Mouse (Mus musculus) thymus, postnatal 14 days (tissue): Measurements from ENCODE around the gene Raet1e.
"Not testable (repeated sequence)": the region's sequence is repeated elsewhere in the genome, so short reads cannot be mapped to it uniquely, and the experiment has no call there.

Experiments used
- DNase-seq: peaks from one replicate; pipeline ENCODE4 v3.0.0; 2021

Gene Raet1e

DNA sequence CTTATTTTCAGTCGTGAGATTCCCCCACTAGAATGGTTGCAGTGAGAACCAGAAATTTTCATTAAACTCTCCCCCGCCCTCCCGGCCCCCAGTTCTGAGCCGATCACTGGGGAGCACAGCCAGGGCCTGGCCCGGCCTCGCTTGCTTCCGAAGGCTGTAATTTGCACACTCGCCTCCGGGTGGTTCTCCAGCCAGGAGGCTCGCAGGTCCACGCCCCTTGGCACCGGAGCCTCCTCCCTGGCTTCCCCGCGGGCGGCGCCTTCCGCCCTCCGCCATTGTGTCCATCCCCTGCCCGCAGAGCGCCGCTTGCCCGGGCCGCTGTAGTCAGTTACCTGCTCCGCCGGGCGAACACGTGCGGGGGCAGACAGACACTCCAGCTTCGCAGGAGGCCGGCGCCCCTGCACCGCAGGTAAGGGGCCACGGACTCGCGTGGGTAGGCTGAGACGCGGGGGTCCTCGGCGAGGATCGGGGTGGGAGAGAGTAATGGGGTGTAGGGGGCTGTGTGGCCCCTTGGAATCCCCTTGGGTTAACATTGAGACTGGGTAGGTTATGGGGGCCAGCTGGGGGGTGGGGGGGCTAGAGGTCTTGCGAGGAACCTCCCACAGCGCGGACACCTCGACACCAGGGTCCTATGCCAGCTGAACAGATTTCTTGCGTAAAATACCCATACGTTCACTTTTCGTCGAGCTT lies at the start of gene Raet1e, which contains the start of gene H60b:
Gene Raet1e, plus strand, starts transcription at position 260 of the 690 bp plus-strand sequence.
Gene H60b, plus strand, starts transcription at position 277 of the 690 bp plus-strand sequence.
- DNase-seq: not testable (repeated sequence)

DNA sequence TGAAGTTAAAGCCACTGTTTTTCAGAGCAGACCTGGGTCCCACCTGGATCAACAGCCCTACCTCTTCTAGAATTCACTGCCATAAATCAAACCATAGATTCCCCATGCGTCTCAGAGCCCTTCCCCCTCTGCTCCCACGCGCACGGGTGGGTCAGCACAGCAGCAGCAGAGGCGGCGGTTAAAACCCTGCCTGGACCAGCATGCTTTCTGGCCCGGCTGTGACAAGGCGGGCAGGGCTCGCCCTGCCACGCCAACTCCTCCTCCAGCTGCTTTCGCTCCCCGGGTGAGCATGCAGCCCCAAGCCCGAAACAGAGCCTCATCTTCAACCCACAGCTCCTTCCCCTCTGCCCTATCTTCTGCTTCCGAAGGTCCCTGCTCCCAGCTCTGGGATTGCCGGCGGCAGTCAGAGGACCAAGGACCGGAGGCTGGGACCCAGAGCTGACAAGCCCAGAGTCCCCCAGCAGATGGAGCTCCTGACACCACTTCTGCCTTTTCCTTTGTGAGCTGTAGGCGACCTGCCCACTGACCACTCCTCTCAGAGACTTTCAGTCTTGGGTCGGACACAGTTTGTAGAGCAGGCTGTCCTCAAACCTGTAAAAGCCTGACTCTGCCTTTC lies 17.6 kb upstream of the Raet1e start:
- peak; percentile 45 for DNase-seq

DNA sequence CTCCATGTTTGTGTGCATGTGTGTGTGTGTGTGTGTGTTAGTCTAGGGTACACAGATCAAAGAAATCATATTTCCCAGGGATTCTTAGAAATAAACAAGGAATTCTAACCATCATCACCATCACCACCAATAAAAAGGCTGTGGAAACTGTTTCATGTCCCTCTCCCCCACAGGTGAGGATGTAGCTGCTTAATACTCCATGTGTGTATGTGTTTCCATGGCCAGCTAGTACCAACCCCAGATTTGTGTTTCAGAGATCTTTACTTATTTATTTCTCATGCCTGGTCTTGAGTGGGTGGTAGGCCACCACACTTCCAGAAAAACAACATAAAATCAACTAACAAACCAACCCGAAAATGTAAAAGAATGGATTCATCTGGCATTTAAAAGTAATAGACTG lies 16.2 kb upstream of the Raet1e start:
- DNase-seq: peak; percentile 37

DNA sequence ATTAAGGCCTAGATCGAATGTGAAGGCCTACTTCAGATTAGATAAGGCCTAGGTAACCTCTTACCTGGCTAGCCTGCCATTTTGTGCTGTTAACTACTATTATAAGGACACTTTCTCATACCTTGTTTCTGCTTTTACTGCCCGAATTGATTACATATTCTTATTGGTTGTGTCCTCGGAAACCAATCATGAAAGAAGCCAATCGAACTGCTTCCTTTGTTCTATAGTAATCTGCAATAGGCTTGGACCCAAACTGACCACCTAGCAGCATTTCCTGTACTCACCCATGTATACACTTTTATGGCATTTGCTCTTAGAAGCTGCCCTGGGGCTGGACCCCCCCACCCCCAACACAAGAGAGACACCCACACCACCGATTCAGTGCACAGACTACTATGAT lies 15.4 kb upstream of the Raet1e start:
- DNase-seq: no peak

DNA sequence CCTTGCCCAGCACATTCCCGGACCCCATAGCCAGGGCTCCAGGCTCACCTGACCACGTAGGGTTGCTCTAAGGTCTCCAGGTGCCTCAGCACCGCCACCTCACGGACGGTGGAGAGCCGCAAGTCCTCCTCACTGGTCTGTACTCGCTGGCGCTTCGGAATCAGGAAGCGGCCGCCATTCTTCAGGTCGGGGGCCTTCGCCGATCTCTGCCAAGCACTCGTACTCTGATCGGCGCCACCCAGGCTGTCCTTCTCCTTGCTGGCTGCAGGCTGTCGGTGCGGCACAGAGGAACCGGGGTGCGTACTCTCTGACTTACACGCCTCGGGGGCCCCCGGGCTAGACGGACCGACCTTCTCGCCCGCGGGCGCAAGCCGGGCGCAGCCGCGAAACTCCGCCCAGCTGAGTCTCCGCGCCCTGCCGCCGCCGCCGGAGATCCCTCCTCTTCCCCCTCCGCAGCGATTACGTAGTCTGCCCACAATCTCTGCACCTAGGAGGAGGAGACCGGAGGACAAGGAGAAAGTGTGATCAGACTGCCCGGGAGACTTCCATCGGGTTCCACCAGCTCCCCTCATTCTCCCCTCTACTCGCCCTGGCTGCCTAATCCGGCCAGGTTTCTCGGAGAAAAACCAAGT lies 9.8 kb upstream of the Raet1e start:
- peak; percentile 76 for DNase-seq

DNA sequence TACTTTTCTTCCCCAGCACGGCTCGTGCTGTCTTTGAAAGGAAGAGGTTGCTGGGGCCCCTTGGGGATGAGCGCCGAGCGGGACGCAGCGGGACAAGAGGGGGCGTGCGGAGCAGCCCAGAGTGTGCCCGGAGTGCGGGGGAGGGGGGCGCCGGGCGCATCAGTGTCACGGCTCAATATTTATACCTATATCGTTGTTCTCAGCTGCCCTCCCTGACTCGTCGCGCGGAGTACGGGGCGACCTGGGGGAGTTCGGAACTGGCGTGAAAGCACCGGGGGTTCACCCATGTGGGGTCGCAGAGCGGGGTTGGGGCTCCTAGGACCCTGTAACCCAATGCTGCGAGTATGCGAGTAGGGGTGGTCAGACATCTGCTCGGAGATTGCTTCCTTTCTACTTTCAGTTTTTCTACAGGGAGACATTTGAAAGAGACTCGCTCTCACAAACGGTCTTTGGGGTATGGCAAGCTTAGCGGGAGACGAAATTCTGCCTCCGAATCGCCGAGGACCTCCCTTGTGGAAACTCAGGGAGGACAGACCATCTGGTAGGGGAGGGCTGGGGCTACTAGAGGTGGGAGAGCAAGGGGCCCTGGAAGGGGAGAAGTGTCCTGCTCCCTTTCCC lies 9.2 kb upstream of the Raet1e start, which contains the start of gene E030030I06Rik:
Gene E030030I06Rik, minus strand, starts transcription at position 198 of the 618 bp plus-strand sequence.
- no peak for DNase-seq

DNA sequence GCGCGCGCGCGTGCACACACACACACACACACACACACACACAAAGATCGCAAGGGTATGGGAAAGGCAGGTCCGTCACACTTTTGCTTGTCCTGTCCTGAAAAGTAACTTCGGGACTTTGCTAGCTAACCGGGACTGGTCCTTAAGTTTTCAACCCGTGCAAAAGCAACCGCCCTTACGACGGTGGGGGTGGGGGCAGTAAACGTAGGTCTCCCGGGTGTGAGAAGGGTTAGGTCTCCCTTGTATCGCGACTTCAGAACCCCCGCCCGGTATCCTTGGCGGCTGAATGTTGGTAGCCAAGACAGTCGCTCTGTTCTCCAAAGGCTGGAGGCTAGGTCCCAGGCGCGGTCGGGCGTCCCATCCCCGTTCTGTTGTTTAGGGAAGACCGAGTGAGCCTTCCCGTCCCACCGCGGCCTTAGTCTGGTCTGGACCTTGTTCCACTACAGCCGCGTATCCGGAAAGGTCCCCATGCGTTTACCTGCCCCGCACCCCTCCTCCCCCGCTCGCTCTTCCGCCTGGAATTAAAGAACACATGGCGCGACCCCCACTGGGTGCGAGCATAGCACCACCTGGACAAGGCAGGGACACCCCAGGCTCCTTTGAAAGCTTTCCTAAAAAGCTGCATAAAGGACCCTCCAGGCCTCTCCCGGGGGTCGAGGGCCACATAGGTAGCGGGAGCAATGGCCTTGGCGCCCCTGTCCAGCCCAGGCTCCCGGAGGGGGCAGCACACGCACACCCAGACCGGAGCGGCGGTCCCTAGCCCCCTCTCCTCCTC lies 8.5 kb upstream of the Raet1e start:
- DNase-seq: peak; percentile 24

DNA sequence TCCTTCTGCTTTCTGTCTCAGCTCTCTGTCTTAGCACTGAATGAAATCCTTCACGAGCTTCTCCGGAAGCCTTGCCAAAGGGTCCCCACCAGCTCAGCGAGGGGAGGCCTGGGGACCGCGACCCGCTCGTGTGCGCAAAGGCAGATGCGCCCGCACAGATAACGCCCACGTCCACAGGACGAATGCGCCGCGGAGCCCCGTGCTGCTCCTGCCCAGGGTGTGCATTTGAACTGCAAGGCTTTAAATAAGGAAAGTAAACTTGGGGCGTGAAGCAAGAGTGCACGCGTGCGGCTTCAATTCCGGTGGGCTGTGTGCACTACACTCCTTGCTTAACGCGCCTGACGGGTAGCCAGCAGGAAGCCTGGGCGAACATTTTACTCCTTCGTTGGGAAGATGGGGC lies 7.8 kb upstream of the Raet1e start:
- peak; percentile 33 for DNase-seq

DNA sequence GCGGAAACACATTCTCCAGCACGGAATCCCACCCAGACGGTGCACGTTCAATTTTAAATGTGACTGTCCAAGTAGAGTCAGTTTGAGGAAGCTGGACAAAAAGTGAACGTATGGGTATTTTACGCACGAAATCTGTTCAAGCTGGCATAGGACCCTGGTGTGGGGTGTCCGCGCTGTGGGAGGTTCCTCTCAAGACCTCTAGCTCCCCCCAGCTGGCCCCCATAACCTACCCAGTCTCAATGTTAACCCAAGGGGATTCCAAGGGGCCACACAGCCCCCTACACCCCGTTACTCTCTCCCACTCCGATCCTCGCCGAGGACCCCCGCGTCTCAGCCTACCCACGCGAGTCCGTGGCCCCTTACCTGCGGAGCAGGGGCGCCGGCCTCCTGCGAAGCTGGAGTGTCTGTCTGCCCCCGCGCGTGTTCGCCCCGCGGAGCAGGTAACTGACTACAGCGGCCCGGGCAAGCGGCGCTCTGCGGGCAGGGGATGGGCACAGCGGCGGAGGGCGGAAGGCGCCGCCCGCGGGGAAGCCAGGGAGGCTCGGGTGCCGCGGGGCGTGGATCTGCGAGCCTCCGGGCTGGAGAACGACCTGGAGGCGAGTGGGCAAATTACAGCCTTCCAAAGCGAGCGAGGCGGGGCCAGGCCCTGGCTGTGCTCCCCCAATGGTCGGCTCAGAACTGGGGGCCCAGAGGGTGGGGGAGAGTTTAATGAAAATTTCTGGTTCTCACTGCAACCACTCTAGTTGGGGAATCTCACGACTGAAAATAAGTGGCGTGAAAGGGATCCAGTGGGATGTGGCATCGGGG lies 7.1 kb upstream of the Raet1e start:
- DNase-seq: peak; percentile 16

DNA sequence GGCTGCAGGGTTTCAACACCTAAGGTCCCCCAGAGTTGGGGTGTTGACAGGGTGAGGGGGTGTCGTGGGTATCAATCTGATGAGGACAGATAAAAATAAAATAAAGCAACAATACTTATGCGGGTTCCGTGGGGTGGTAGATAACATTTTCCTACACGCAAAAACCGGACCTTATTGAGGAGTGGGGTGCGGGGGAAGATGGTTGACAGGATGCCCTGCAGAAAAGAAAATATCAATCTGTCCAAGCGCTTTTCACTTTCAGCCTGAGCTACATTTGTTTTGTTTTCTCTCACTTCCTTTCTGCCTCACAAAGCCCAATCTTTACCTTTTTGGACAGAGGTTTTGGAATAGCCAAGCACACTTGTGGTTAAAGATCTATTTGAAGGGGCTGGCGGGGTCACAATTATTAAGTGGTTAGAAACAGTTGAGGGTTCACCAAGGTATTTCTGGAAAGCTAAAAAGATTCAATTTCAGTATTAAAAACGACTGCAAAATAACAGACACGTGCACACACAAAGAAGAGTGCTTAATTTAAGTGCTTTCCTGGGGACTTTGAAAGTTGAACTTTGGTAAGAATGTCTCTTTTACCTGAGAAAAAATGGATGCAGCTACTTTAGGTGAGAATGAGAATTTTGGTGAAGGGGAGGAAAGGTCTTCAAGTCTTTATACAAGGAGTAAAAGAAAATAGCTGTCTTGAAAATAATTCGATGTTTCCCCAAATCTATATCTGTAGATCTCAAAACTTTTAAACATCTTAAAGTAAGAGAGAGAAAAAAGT lies 6.3 kb upstream of the Raet1e start:
- DNase-seq: not testable (repeated sequence)

DNA sequence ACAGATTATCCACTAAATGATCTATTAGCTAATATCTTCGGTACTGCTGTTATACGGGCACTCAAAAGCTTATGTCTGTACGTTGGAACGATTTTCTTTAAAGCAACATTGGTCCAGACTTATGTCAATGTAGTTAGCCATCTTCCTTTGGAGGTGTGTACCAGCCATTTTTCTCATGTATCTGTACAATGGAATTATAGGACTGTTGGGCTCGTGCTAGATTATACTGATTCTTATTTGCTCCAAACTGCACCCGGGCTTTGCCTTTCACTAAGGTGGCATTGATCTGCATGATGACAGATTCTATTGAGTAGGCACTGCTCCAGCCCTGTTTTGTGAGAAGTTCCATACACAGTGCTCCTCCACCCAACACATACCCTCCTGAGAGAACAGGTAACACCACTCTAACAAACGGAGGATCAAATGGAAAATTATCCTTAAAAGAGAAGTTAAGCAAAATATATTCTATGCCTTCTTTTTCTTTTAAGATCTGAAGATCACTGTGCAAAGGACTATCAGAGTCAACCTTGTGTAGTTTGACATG lies 5.2 kb upstream of the Raet1e start:
- DNase-seq: not testable (repeated sequence)

DNA sequence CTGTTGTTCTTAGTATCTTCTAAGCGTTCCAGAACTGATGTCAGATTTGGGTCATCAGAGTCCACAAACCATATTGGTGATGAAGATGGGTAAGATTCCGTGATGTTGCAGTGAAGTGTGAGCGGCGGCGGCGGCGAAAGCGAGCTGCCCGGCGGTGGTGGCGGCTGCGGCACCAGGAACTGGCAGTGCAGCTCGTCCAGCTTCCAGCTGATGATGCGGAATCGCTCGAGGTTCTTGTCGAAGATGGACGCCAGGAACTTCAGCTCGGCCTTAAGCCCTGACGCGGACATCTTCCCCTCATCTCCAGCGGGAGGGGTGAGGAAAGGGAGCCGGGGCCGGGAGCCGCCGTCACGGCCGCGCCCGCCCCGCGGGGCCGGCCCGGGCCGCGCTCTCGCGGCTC lies 4.2 kb upstream of the Raet1e start:
- DNase-seq: not testable (repeated sequence)

DNA sequence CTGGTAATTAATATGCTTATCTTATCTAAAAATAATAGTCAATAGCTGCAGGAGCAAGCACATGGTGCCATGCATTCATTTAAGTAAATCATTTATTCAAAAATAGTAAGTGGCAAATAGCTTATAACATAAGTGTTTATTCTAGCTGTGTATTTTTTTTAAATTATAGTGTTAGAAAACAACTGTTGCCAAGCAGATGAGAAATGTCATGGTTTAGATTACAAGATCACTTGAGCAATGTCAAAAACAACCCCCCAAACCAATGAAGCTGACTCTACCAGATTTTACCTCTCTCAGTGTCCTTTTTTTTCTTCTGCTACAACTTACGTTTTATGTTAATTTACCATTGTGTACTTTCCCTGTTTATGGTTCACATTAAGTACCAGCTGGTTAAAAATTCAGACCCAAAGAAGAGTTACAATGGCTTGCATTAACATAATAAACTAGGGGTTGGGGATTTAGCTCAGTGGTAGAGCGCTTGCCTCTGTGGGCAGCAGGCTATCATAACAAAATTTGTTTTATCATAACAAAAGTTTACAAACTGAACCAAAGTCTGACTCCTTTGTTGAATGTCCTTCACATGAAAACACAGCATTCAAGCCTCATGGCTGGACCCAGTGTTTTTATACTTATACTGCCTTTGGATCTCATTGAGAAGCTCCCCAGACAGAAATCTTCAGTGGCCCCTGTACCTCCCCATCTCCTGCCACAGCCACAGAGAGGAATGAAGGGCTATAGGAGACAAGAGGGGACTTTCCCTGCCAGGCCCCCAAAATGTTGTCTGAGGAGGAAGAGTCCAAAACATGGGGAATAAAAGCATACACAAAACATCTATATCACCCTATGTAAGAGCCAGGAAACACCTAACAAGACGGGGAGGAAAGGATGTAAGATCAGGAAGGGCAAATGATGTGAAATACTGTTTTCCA lies 3.2 kb upstream of the Raet1e start:
- no peak for DNase-seq

DNA sequence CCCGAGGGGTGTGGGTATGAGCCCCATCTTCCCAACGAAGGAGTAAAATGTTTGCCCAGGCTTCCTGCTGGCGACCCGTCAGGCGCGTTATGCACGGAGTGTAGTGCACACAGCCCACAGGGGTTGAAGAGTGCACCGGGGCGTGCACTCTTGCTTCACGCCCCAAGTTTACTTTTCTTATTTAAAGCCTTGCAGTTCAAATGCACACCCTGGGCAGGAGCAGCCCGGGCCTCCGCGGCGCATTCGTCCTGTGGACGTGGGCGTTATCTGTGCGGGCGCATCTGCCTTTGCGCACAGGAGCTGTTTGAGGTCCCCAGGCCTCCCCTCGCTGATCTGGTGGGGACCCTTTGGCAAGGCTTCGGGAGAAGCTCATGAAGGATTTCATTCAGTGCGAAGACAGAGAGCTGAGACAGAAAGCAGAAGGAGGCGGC lies 777 bp downstream of the Raet1e start:
- no peak for DNase-seq

DNA sequence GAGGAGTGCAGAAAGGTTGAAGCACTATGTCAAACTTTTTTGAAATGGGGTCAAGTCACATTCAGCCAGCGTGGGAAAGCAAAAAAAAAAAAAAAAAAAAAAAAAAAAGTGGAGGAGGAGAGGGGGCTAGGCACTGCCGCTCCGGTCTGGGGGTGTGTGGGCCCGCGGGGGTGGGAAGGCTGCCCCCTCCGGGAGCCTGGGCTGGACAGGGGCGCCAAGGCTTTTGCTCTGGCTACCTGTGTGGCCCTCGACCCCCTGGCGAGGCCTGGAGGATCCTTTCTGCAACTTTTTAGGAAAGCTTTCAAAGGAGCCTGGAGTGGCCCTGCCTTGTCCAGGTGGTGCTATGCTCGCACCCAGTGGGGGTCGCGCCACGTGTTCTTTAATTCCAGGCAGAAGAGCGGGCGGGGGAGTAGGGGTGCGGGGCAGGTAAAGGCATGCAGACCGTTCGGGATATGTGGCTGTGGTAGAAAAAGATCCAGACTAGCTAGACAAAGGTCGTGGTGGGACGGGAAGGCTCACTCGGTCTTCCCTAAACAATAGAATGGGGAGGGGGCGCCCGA lies 1.3 kb downstream of the Raet1e start:
- no peak for DNase-seq

DNA sequence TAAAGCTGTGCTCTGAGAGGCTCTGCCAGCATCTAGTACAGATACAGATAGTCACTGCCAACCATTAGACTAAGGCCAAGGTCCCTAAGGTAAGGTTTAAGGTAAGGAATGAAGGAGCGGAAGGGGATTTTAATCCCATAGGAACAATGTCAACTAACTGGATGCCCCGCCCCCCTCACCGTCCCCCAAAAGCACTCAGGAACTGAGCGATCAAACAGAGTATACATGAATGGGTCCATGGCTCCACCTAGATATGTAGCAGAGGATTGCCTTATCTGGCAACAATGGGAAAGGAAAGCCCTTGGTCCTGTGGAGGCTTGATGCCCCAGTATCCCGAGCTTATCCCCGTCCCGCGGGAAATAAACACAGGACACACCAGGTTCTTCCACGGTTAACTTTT lies 4.9 kb downstream of the Raet1e start:
- not testable (repeated sequence) for DNase-seq

DNA sequence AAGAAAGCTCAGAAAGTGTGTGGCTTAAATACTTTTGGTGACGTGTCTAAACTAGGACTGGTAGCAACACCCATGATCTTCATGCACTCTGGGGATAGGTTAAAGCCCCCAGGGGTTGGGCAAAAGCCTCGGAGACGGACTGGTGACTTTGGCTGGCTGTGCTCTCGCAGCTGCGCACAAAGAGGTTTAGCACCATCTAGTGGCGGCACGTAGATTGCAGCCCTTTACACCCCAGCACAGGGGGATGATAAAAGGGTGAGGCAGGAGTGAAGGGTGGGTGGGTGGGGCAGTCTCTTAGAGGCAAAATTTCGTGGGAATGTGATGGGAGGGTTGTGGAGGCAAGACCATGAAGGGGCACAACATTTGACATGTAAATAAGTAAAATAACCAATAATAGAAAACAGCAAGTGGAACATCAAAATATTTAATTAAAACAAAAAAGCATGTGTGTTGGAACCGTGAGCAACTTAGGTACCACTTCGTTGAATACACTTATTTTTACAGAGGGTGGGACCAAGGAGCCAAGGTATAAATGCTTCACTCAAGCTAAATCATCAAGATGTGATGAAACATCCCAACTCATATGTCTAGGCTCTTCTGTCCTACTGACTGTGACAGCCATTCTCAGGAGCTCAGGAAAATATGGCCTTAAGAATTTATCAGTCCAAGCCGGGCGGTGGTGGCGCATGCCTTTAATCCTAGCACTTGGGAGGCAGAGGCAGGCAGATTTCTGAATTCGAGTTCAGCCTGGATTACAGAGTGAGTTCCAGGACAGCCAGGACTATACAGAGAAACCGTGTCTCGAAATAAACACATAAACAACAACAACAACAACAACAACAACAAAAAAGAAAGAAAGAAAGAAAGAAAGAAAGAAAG lies 5.6 kb downstream of the Raet1e start:
- peak; percentile 76 for DNase-seq
